Mouse (Mus musculus) kidney, postnatal 25 days (tissue): ENCODE measurements at regions not wholly inside any gene's neighbourhood (a gene's known extent, or its start where the extent isn't known, plus 50 kb on each side); places are given as distances from the start of the nearest gene placed in this dataset.

Experiments used
- DNase-seq, 2 experiments: peaks; one replicate each; pipeline ENCODE4 v3.0.0; 2021; ENCODE audit warnings: mixed read lengths in 2 of 2

DNA sequence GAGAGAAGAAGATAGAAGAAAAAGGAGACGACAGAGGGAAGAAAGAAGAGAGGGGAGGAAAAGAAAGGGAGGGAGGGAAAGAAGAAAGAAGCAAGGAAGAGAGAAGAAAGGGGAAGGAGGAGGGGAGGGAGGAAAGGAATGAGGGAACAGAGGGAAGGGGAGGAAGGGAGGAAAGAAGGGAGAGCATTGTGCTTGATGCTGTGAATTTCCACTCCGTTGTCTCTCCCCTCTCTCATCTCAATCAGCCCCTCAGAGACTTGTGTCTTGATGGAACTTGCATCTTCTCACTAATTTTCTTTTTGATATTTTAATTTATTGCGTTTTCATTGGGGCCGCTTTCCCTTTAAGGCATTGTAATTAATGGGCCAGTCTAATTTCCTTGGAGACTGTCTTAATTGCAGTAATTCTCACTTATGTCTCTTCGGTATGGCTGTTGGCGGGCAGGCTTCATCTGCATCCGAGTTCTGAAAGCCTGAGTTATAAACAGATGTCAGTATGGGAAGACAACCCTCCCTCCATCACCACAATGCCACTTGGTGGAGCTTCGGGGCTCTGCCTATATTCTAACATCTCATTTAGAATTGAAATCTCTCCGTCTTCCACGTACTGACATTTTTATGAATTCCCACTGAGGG, 111.4 kb upstream of the Xylt1 start:
- DNase-seq: no peak

DNA sequence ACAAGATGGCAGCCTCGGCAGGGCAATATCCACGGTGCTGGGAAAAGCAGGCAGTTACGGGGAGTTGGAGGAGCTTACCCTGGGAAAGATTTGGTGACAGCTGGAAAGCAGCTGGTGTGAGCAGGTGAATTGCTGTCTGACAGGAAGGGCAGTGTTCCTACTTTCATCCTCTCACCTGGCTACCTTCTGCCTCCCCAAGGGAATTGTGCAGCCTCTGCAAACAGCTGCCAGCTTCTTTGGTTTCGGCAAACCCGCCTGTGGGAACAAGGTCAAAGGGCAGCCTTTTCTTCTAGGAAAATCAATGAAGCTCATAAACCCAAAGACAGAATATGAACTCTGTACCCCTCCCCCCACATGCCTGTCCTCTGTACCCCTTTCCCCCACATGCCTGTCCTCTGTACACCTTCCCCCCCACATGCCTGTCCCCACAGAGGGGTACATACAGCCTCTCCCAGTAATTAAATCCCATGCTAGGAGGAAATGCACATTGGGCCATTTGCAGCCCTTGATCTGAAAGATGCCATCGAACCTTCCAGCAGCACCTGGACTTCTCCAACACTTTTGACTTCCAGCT, 102.3 kb upstream of the Xylt1 start:
- DNase-seq: no peak

DNA sequence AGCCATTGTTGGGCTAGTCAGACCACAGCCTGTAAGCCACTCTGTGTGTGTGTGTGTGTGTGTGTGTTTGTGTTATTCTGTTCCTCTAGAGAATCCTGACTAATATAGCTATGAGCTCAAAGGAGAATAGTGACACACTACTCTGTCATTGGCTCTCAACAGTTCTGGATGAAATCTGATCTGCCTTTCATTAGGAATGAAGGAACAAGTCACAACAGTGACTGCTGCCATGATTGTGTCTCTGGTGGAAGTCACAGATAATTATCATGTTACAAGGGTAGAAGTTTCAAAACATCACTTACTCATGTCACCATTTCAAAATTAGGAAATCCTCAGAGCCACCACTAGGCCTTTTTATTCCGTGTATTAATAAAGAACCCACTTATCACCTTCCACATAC, 98.6 kb upstream of the Xylt1 start:
- no peak for DNase-seq

DNA sequence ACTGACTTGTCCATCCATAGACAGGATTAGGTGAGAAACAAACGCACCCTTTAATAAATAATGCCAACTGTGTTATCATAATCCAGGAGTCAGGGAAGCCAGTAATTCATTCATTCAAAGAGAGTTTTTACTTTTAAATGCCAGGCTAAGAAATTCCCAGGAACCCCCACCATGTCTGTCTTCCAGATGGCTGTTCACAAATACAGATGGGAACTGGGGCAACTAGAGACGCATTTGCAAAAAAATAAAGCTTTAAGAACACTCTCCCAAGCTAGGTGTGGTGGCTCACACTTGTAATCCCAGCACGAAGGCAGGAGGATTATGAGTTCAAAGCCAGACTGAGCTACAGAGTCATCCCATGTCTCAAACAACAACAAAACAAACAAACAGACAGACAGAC, 95.6 kb upstream of the Xylt1 start:
- no peak for DNase-seq

DNA sequence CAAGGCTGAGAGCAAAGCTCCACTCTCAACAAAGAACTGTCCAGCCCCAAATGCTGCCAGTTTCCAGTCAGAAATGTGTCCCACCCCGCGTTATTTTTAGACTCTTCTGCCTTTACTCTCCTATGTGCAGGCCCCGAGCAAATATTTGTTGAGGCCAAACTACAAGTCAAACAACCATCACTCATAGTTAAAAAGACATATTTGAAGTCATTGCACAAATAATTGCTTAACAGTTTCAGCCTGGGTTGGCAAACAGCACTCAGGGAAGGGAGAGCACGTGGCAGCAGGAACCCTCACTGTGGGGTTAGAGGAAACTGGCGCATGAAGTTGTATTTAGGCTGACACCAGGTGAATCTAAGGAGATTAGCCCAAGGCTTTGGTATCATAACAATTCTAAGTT, 94.8 kb upstream of the Xylt1 start:
- no peak for DNase-seq

DNA sequence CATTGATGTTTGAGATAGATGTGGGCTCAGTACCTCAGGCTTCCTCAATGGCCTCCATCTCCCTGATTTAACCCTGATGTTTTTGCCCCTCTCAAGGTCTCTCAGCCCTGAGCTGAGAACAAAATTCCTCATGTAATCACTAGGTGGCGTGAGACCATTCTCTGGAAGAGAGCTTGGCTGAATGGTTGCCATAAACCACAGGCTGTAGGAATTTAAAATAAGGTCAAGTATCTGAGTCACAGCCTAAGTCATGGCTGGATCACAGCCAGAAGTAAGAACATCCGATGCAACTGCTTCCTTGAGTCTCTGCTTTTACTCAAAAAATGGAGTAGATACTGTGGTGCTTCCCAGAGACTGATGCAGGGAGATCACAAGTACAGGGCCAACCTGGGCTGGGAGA, 77.1 kb upstream of the Xylt1 start:
- DNase-seq: peak in 1 of 2 experiments; percentile 10

DNA sequence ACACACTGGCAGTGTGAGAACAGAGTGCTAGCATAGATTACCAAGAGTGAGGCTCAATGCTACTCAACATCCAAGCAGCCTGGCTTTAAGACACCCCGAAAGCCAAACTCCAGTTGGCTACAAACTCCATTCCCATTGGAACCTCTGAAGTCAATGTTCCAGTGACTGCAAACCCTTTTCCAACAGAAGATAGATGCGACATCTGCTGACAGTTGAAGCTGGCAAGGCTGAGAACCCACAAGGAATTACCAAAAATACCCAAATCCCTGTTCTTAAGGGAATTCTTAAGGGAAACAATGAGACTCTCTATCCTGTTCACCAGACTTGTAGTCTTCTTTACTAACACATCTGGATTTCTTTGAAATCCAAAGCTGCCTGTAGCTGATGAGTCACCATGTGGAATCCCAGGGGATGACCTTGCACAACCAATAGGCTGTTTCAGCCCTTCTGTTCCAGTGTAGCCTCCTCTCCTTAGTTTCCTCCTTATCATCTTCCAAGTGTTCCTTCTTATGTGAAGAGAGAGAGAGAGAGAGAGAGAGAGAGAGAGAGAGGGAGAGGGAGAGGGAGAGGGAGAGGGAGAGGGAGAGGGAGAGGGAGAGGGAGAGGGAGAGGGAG, 70.1 kb upstream of the Xylt1 start:
- no peak for DNase-seq

DNA sequence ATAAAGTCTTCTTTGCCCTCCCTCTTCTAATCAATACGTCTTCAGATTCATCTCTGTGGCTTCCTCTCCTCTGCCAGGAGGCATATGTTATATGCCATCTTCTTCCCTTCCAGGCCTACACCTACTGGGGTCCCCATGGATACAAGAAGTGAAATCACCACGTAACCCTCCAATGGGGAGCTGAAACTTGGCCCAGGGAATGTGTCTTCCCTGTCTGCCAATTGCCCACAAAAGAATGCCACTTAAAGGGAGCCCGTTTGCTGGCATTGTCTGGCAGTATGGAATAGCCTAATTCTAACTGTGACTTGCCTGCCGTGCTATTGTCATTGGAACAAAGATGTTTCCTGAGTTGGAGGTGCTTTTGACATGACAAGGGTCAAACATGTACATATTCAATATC, 69.5 kb upstream of the Xylt1 start:
- no peak for DNase-seq

DNA sequence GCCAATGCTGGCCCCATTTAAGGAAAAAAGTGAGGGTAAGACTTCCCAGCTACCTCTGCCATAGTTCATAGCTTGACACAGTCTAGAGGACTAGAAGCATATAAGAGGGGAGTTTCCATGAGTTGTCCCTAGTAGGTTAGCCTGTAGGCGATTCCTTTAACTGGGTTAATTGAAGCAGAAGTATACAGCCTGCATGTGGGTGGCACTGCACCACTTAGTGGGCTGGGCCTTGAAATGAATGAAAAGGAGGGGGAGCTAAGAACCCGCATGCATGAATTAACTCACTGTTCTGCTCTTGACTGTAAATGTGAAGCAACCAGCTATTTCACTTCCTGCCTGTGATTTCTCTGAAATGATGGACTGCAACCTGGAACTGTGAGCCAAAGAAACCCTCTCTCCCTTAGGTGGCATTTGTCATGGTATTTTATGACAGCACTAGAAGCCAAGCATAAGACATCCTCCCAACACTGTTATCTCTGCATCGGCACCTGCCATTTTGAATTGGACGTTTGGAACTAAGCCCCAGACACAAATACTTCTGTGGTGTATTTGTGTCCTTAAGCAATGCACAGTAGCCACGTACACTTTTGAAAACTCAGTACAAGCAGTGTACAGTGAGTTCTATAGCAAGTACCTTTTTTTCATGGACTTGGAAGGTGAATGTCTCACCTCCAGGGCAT, 64.5 kb upstream of the Xylt1 start:
- no peak for DNase-seq

DNA sequence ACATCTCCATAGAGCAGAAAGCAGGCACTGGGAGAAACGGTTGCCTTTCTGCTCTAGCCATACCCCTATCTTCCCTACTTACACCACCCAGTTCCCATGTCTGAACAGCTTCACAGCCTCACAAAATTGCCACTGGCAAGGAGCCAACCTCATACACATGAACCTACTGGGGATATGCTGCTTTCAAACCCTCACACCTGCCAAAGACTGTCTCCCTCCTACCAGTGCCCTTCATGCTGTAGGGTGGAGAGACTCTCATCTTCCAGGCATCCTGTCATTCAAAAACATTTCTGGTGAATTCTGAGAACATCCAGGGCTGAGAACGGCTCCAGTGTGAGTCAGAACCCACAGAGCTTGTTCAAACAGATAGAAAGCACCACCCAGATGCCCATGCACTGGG, 63.4 kb upstream of the Xylt1 start:
- no peak for DNase-seq

DNA sequence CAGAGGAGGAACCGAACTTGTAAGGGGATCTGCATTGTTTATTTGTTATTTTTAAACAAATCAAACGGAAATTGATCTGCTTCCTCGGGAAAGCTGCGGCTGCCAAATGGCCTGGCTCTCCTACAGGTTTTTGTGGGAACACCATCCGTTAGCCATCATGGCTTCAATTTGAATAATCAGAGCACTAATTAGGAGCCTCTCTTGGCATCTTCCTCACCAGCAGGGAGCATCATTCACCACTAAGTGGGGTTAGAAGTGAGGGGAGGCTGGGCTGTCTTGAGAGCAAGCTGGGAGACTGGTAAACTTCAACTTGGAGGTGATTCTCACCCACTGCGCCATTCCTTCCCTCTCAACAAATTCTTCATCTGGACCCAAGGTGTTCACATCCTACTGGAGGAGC, 60.2 kb upstream of the Xylt1 start:
- DNase-seq: no peak
